Mouse (Mus musculus): ENCODE results near the gene Six1. TPM values are rescaled to one million over a fixed set of nuclear protein-coding genes. Genes with fewer than 3 reads are reported as not detected.
"Not testable (repeated sequence)": the region's sequence is repeated elsewhere in the genome, so short reads cannot be mapped to it uniquely, and the experiment has no call there.

The Six1 gene
- polyA plus RNA-seq, 1 experiment from 2014 or later = 10.4 TPM

DNA sequence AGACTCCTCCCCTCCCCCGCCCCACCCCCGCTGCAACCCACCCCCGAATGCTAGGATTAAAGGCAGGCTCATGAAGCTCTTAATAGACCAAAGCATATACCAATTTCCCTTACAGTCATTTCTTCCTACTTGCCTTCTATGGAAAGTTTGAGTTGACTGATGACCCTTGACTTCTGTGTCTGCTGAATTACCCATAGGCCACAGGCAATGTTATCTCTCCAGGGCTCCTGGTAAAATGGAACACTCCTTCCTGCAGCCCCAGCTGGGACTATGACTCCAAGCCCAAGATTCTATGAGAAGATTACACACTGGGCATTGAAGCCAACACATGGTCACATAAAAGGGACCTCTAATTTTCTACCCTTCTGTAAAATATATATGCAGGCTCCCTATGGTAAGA, 33.3 kb downstream of the Six1 start:
- no peaks in the 10 kb centered on the region for H3K4me1 ChIP-seq (ENCODE audit: control insufficient read depth, insufficient read depth, low read length)
- 46% methylated on average over 3 of the region's 3 CpGs for WGBS

DNA sequence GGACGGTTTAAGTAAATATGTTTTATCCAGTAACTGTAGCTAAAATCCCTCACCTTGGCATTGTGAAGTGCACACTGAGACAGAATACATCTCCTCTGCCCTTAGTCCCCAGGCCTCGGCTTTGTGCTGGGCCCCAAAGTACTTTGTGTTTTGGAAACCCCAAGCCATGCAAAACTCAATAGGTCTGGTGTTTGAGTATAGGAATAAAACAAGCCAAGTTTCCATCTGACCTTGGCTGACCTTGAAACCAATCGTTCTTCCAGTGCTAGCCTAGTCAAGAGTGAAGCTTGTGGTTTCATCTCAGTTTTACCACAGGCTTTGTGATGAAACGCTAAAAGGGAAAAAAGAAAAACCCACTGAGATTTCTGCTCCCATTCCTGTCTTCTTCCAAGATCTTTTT, 34.8 kb downstream of the Six1 start:
- no peak for ATAC-seq (ENCODE audit: low FRiP score)
- Histone ChIP-seq H3K4me2 (no peak overlapping the region), H3K9me3 (ENCODE audit: control insufficient read depth, low read length) (no peaks in the 10 kb centered on the region), H3K4me3 (ENCODE audit: low read depth, low read length) (no peak overlapping the region), H3K27me3 (ENCODE audit: control insufficient read depth, insufficient read depth, low read length) (no peaks in the 10 kb centered on the region), H3K9ac (ENCODE audit: low read length) (no peak overlapping the region), H3K36me3 (ENCODE audit: control insufficient read depth, insufficient read depth, low read length) (no peaks in the 10 kb centered on the region), H3K4me1 (ENCODE audit: control insufficient read depth, insufficient read depth, low read length) (no peaks in the 10 kb centered on the region), H3K27ac (ENCODE audit: low read depth, low read length) (no peak overlapping the region)
- no peak for DNase-seq (ENCODE audit: low spot score, missing footprints)
- WGBS = 79% methylated on average over 4 of the region's 4 CpGs

More for the DNA sequence above, 33.3 kb downstream of the Six1 start:
- Histone ChIP-seq H3K9me3 (ENCODE audit: control insufficient read depth, low read length) (no peaks in the 10 kb centered on the region), H3K9ac (ENCODE audit: low read length) (no peak overlapping the region), H3K4me2 (no peak overlapping the region), H3K4me3 (ENCODE audit: low read depth, low read length) (no peak overlapping the region), H3K36me3 (ENCODE audit: control insufficient read depth, insufficient read depth, low read length) (no peaks in the 10 kb centered on the region), H3K27me3 (ENCODE audit: control insufficient read depth, insufficient read depth, low read length) (no peaks in the 10 kb centered on the region), H3K27ac (ENCODE audit: low read depth, low read length) (no peak overlapping the region)
- DNase-seq (ENCODE audit: low spot score, missing footprints) (no peak), ATAC-seq (ENCODE audit: low FRiP score) (no peak)

DNA sequence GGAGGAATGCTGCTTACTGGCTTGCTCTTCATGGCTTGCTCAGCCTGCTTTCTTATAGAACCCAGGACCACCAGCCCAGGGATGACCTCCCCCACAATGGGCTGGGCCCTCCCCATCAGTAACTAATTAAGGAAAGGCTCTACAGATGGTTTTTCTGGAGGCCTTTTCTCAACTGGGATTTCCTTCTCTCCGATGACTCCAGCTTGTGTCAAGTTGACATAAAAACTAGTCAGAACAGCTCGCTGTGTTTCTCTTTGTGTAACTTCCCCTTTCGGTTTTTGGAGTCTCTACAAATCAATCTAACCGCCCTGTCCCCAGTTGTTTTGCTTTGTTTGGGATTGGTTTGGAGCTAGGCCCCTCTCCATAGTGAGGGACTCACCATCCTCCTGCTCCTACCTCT, 37.5 kb downstream of the Six1 start:
- H3K9ac ChIP-seq (ENCODE audit: low read length) = no peak overlapping the region
- no peaks in the 10 kb centered on the region for H3K27me3 ChIP-seq (ENCODE audit: control insufficient read depth, insufficient read depth, low read length)
- H3K36me3 ChIP-seq (ENCODE audit: control insufficient read depth, insufficient read depth, low read length) = no peaks in the 10 kb centered on the region
- no peaks in the 10 kb centered on the region for H3K9me3 ChIP-seq (ENCODE audit: control insufficient read depth, low read length)
- no peak overlapping the region for H3K4me3 ChIP-seq (ENCODE audit: low read depth, low read length)
- no peak for DNase-seq (ENCODE audit: low spot score, missing footprints)
- no peak overlapping the region for H3K27ac ChIP-seq (ENCODE audit: low read depth, low read length)
- no peak overlapping the region for H3K4me2 ChIP-seq
- no peaks in the 10 kb centered on the region for H3K4me1 ChIP-seq (ENCODE audit: control insufficient read depth, insufficient read depth, low read length)
- ATAC-seq (ENCODE audit: low FRiP score) = no peak
- 82% methylated on average over 4 of the region's 4 CpGs for WGBS

DNA sequence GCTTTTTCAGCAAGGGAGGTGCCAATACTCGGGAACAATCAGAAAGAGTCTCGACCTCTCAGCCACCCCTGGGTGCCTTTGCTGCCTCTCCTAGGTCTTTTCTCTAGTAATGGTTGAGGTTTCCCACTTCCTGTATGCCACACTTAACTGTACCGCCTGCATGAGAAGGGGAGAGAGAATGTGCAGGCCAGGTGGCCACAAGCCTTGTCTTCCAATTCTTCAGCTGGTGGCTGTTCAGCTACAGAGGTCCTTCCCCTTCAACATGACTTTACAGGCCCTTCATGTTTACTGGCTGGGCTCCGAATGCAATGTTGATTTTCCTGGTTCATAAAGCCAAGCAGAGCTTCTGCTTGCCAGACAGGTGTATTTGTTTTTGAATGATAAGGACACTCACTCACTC, 39.4 kb downstream of the Six1 start:
- no peak for DNase-seq (ENCODE audit: low spot score, missing footprints)
- 87% methylated on average over 4 of the region's 4 CpGs for WGBS
- no peaks in the 10 kb centered on the region for H3K27me3 ChIP-seq (ENCODE audit: control insufficient read depth, insufficient read depth, low read length)
- no peak for ATAC-seq (ENCODE audit: low FRiP score)
- H3K4me2 ChIP-seq = no peak overlapping the region
- no peaks in the 10 kb centered on the region for H3K36me3 ChIP-seq (ENCODE audit: control insufficient read depth, insufficient read depth, low read length)
- H3K4me1 ChIP-seq (ENCODE audit: control insufficient read depth, insufficient read depth, low read length) = no peaks in the 10 kb centered on the region
- H3K9me3 ChIP-seq (ENCODE audit: control insufficient read depth, low read length) = no peaks in the 10 kb centered on the region
- no peak overlapping the region for H3K9ac ChIP-seq (ENCODE audit: low read length)
- H3K27ac ChIP-seq (ENCODE audit: low read depth, low read length) = no peak overlapping the region
- H3K4me3 ChIP-seq (ENCODE audit: low read depth, low read length) = no peak overlapping the region

DNA sequence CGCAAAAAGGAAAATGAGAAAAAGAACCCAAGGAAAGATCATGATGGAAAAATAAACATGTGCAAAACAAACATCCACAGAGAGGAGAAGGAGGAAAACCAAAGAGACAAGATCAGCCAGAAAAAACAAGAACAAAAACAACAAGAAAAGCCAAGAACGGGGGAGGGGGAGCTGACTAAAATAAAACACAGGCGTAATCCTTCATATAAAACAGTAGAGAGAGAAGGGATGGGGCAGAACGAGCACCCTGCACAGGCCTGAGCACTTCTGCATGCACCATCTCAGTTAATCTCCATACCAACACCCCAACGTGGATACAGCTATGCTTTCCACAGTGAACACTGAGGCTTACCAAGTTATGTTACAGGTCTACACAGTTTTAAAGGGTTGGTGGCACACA, 40.9 kb downstream of the Six1 start:
- DNase-seq (ENCODE audit: low spot score, missing footprints) (no peak), ATAC-seq (ENCODE audit: low FRiP score) (no peak)
- H3K27me3 ChIP-seq (ENCODE audit: control insufficient read depth, insufficient read depth, low read length) = no peaks in the 10 kb centered on the region
- WGBS = 70% methylated on average over 5 of the region's 5 CpGs
- no peak overlapping the region for H3K9ac ChIP-seq (ENCODE audit: low read length)
- no peak overlapping the region for H3K4me2 ChIP-seq
- no peaks in the 10 kb centered on the region for H3K4me1 ChIP-seq (ENCODE audit: control insufficient read depth, insufficient read depth, low read length)
- H3K9me3 ChIP-seq (ENCODE audit: control insufficient read depth, low read length) = no peaks in the 10 kb centered on the region
- H3K4me3 ChIP-seq (ENCODE audit: low read depth, low read length) = no peak overlapping the region
- no peak overlapping the region for H3K27ac ChIP-seq (ENCODE audit: low read depth, low read length)
- H3K36me3 ChIP-seq (ENCODE audit: control insufficient read depth, insufficient read depth, low read length) = no peaks in the 10 kb centered on the region

DNA sequence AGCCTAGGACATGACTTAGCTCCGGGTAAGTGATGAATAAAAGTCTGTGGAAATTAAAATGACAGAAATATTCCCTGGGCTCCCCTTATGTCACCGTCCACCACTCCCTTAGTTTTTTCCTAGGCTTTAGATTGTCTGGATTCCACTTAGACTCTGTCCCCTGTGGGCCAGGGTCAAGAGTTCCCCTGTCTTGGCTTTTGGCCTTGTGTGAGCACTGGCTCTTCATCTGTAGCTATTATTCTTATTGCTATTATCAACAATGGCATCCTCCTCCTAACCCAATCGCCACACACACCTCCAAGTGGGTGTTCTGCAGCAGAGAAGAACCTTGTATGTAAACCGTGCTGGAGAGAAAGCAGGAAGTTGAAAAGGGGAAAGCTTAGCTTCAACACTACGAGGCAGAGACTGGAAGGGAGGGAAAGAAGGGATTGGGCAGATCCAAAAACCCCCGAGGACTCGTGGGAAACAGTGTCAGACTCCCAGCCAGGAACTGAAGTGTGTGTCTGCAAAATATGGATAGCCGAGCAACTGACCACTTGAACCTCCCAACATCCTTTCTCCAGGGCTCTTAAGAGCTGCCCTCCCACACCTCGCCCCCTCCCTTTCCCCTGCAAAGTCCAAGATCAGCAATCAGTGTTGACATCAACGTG, 41.4 kb downstream of the Six1 start:
- Histone ChIP-seq H3K27me3 (ENCODE audit: control insufficient read depth, insufficient read depth, low read length) (no peaks in the 10 kb centered on the region), H3K4me2 (no peak overlapping the region), H3K27ac (ENCODE audit: low read depth, low read length) (no peak overlapping the region), H3K4me3 (ENCODE audit: low read depth, low read length) (no peak overlapping the region), H3K9me3 (ENCODE audit: control insufficient read depth, low read length) (no peaks in the 10 kb centered on the region), H3K9ac (ENCODE audit: low read length) (no peak overlapping the region), H3K4me1 (ENCODE audit: control insufficient read depth, insufficient read depth, low read length) (no peaks in the 10 kb centered on the region), H3K36me3 (ENCODE audit: control insufficient read depth, insufficient read depth, low read length) (no peaks in the 10 kb centered on the region)
- WGBS = 61% methylated on average over 10 of the region's 10 CpGs
- DNase-seq (ENCODE audit: low spot score, missing footprints) (no peak), ATAC-seq (ENCODE audit: low FRiP score) (no peak)

DNA sequence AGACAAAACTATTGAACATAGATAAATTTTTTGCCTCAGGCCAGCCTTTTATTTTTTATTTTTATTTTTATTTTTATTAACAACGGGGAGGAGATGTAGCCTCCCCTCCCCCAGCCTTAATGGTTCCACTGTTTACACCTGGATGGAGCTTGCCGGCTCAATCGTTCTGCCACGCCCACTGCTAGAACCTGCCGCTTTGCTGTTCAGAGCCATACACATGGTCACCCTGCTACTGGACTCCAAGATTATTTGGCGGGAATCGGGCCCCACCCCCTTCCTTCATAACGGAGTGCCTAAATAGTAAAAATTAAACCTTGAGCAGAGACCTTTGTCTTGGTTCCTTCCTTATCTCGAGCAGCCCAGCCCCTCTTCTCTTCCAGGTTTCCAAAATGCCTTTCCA, 50.8 kb downstream of the Six1 start:
- not testable (repeated sequence) for H3K4me3 ChIP-seq (ENCODE audit: low read depth, low read length); ATAC-seq (ENCODE audit: low FRiP score); H3K36me3 ChIP-seq (ENCODE audit: control insufficient read depth, insufficient read depth, low read length); H3K4me1 ChIP-seq (ENCODE audit: control insufficient read depth, insufficient read depth, low read length); H3K27me3 ChIP-seq (ENCODE audit: control insufficient read depth, insufficient read depth, low read length); H3K4me2 ChIP-seq; H3K9ac ChIP-seq (ENCODE audit: low read length); H3K27ac ChIP-seq (ENCODE audit: low read depth, low read length); H3K9me3 ChIP-seq (ENCODE audit: control insufficient read depth, low read length); DNase-seq (ENCODE audit: low spot score, missing footprints)
- WGBS = 54% methylated on average over 9 of the region's 9 CpGs

DNA sequence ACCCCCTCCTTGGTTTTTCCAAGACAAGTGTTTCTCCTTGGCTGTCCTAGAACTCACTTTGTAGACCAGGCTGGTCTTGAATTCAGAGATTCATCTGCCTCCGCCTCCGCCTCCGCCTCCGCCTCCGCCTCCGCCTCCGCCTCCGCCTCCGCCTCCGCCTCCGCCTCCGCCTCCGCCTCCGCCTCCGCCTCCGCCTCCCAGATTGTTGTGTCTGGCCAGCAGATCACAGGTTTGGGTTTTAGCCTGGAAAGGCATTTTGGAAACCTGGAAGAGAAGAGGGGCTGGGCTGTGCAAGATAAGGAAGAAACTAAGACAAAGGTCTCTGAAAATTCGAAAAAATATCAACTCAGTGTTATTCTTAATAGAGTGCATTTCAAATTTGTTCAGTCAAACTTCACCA, 51.4 kb downstream of the Six1 start:
- WGBS = 54% methylated on average over 16 of the region's 17 CpGs
- not testable (repeated sequence) for H3K4me3 ChIP-seq (ENCODE audit: low read depth, low read length); H3K9ac ChIP-seq (ENCODE audit: low read length); H3K4me1 ChIP-seq (ENCODE audit: control insufficient read depth, insufficient read depth, low read length); ATAC-seq (ENCODE audit: low FRiP score); H3K9me3 ChIP-seq (ENCODE audit: control insufficient read depth, low read length); DNase-seq (ENCODE audit: low spot score, missing footprints); H3K27ac ChIP-seq (ENCODE audit: low read depth, low read length); H3K36me3 ChIP-seq (ENCODE audit: control insufficient read depth, insufficient read depth, low read length); H3K27me3 ChIP-seq (ENCODE audit: control insufficient read depth, insufficient read depth, low read length); H3K4me2 ChIP-seq

DNA sequence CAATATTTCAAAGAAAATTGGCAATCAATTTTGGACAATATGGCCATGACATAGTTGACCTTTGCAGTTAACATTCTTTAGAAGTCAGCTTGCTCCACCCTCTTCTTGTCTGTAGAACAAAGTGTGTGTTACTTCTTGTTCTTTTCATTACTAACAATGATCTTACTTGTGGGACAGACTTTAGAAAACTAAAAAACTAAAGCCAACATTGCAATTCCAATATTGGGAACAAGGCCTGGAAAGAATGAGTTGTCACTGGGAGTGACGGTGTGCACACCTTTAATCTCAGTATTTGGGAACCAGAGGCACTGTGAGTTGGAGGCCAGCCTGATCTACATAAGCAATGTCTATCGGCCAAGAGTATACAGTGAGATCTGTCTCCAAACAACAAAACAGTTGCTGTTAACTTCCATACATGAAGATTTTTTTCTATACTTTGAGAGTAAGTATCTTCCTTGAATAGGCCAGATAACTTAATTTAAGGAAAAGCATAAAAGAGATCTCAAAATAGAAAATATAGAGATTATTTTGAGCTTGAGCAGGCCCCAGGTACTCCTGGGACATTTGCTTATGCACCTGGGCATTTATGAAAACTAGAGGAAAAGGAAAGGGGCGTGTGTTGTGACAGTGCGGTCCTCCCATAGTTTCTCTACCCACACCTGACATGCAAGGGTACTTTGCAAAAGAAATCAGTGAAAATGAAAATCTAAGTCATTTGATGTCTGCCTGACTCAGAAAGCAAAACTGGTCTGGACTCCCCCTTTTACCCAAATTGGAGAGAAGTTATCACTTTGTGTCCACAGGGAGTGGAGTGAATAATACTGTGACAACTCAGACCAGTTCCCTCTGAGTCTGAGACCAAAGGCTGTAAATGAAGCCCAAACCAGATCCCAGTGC, 55.3 kb downstream of the Six1 start:
- Histone ChIP-seq H3K9ac (ENCODE audit: low read length) (no peak overlapping the region), H3K4me2 (no peak overlapping the region), H3K27ac (ENCODE audit: low read depth, low read length) (no peak overlapping the region), H3K36me3 (ENCODE audit: control insufficient read depth, insufficient read depth, low read length) (no peaks in the 10 kb centered on the region), H3K27me3 (ENCODE audit: control insufficient read depth, insufficient read depth, low read length) (no peaks in the 10 kb centered on the region), H3K4me3 (ENCODE audit: low read depth, low read length) (no peak overlapping the region), H3K4me1 (ENCODE audit: control insufficient read depth, insufficient read depth, low read length) (no peaks in the 10 kb centered on the region), H3K9me3 (ENCODE audit: control insufficient read depth, low read length) (no peaks in the 10 kb centered on the region)
- WGBS = 90% methylated on average over 4 of the region's 4 CpGs
- ATAC-seq (ENCODE audit: low FRiP score) = no peak
- no peak for DNase-seq (ENCODE audit: low spot score, missing footprints)

Measured in midbrain, embryonic 11.5 days (tissue).